9 mouse cellular contexts compared by ENCODE assay signal in the genomic region with DNA sequence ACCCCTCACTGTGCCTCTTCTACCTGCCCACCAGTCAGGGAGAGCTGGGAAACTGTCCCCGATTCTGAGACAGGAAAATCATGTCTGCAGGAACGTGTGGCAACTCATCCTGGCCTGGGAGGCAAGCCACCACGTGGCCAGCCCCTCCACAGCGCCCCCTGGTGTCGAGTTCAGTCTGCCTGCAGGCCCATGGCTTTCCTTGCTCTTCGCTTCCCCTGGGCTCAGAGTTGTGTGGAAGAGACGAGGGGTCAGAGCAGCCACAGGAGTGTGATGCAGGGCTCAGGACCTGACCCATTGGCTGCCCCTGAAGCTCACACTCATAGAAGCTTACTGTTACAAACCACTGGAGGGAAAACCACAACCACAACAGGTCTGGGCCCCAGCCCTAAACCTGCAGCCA. TPM values are rescaled to one million over a fixed set of nuclear protein-coding genes. Genes with fewer than 3 reads are reported as not detected.
DNase-seq lines count a peak whose midpoint lies in the region; ATAC-seq and TF ChIP-seq lines count a peak whose summit lies in the region.
"Had no signal": no experiment of that assay in that cellular context is flagged by ENCODE, and none has a peak within 500 bp of the region (broad histone marks: within the 10 kb centered on the region; RNA-seq: fewer than 3 reads in every experiment).

No protein-coding gene starts in this region.

- no peak overlapping the region for H3K9ac ChIP-seq in intestine, embryonic 14.5 days (ENCODE audit: low read length)
- H3K9ac ChIP-seq: limb, embryonic 12.5 days had no signal

- H3K4me2 ChIP-seq in intestine, embryonic 14.5 days (ENCODE audit: low read length) = no peak overlapping the region
- H3K4me2 ChIP-seq: limb, embryonic 12.5 days had no signal

- H3K27ac ChIP-seq in cerebellum, adult 2 months (ENCODE audit: insufficient read depth, low read length) = no peak overlapping the region
- no peak overlapping the region for H3K27ac ChIP-seq in intestine, embryonic 14.5 days (ENCODE audit: low read depth)
- H3K27ac ChIP-seq: limb, embryonic 12.5 days had no signal

- H3K27me3 ChIP-seq in cerebellum, adult 2 months (ENCODE audit: control insufficient read depth, insufficient read depth, low read length) = no peaks in the 10 kb centered on the region
- H3K27me3 ChIP-seq in intestine, embryonic 14.5 days (replicated peaks; ENCODE audit: control insufficient read depth, insufficient read depth, low read length) = no peaks in the 10 kb centered on the region
- H3K27me3 ChIP-seq: limb, embryonic 12.5 days had no signal

- no peaks in the 10 kb centered on the region for H3K9me3 ChIP-seq in intestine, embryonic 14.5 days (ENCODE audit: control insufficient read depth, low read length)
- H3K9me3 ChIP-seq: limb, embryonic 12.5 days had no signal

- DNase-seq in CD4-positive, CD25-positive, alpha-beta regulatory T cell, adult 2 months (ENCODE audit: low read depth, low spot score) = peak; percentile 80
- peak; percentile 19 for DNase-seq in MEL-GATA-1-ER (ENCODE audit: extremely low read depth, low read depth)
- peak; percentile 41 to 61 for DNase-seq in cerebellum, adult 2 months
- peak; percentile 85 for DNase-seq in gastrocnemius, adult 18-20 months (ENCODE audit: low spot score)
- DNase-seq in intestine, embryonic 14.5 days (ENCODE audit: low spot score) = peak; percentile 88
- DNase-seq in lung, postnatal 10 days = peak; percentile 89
- DNase-seq in right cerebral cortex, postnatal 4 days = peak; percentile 85
- DNase-seq in urinary bladder, postnatal 4 days (ENCODE audit: low spot score in 2 of 2) = peak; percentile 72 to 90

- ATAC-seq in intestine, embryonic 14.5 days (replicated peaks; ENCODE audit: low FRiP score, low TSS enrichment, low read depth) = no peak

- 23% methylated on average over 7 of the region's 7 CpGs for WGBS in cerebellum, adult 2 months
- WGBS in intestine, embryonic 14.5 days = 24% methylated on average over 7 of the region's 7 CpGs

- H3K4me1 ChIP-seq in cerebellum, adult 2 months (ENCODE audit: control insufficient read depth, insufficient read depth, low read length) = peaks cover 7% of the 10 kb centered on the region
- 0 out of 2 replicates have a peak, but pooled peaks cover 8% of the 10 kb centered on the region for H3K4me1 ChIP-seq in intestine, embryonic 14.5 days (replicated peaks; ENCODE audit: control insufficient read depth, insufficient read depth, low read length)
- H3K4me1 ChIP-seq: limb, embryonic 12.5 days had no signal

- peaks cover 11% of the 10 kb centered on the region; the same call in 1 of the 2 replicates for H3K36me3 ChIP-seq in intestine, embryonic 14.5 days (ENCODE audit: control insufficient read depth, insufficient read depth, low read length)

- H3K4me3 ChIP-seq in cerebellum, adult 2 months (replicated peaks; ENCODE audit: insufficient read depth, low read depth, low read length) = no peak overlapping the region
- H3K4me3 ChIP-seq in intestine, embryonic 14.5 days (ENCODE audit: low read depth, low read length) = no peak overlapping the region
- H3K4me3 ChIP-seq: limb, embryonic 12.5 days had no signal

- TF ChIP-seq POLR2A in cerebellum, adult 2 months (IDR thresholded peaks at IDR 0.05; ENCODE audit: borderline replicate concordance, insufficient read depth, low read length) = no peak

- peak; percentile 72 for TF ChIP-seq CTCF in cerebellum, adult 2 months (IDR thresholded peaks at IDR 0.05; ENCODE audit: borderline replicate concordance, insufficient read depth, low read depth, low read length)

RNA-seq across cellular contexts. Expression of gene Prkcd, which starts 13.5 kb away (rescaled TPM):
- polyA plus RNA-seq in cerebellum, adult 2 months (2012; rRNA removed) = 86.0 and 97.4 TPM in 2 replicates
- 10 to 100 TPM in 1 of 2 experiments, 1 to 10 TPM in 1; 7.8 to 10.4 TPM for total RNA-seq in gastrocnemius, adult 18-20 months (2021)
- polyA plus RNA-seq in intestine, embryonic 14.5 days (2014; fragmentation: Nextera tagmentation; extraction: Ambion mirVana) = 43.2 and 46.5 TPM in 2 replicates

RNA-seq across cellular contexts. Expression of gene Rft1, which starts 41.6 kb away (rescaled TPM):
- polyA plus RNA-seq in cerebellum, adult 2 months (2012; rRNA removed) = 12.1 and 12.4 TPM in 2 replicates
- total RNA-seq in gastrocnemius, adult 18-20 months (2021) = 1 to 10 TPM; 4.7 to 5.1 TPM
- 15.7 and 16.6 TPM in 2 replicates for polyA plus RNA-seq in intestine, embryonic 14.5 days (2014; fragmentation: Nextera tagmentation; extraction: Ambion mirVana)

Comparison
In these comparisons a context has a peak if more than half of its experiments do, and no peak if none do; other contexts are left out.
1. DNase-seq: peak in every context shown above with its lines; median percentile 89 in lung, postnatal 10 days; 88 in intestine, embryonic 14.5 days; 85 in gastrocnemius, adult 18-20 months; 85 in right cerebral cortex, postnatal 4 days; 81 in urinary bladder, postnatal 4 days; 80 in CD4-positive, CD25-positive, alpha-beta regulatory T cell, adult 2 months; 51 in cerebellum, adult 2 months; 19 in MEL-GATA-1-ER.